Mouse (Mus musculus) retina, postnatal 7 days (tissue): ENCODE results near the gene Apba3.
A peak's percentile ranks its signal among the peaks of the same experiment; 100 is the strongest.

ENCODE experiments used
- DNase-seq: peaks from one replicate; pipeline ENCODE4 v3.0.0-alpha.2; 2012; ENCODE audit warnings: low read depth, low spot score

Apba3 gene

GRCm38 (mm10) chr10:81306837-81307682, 40.3 kb downstream of the Apba3 start:
- DNase-seq, result no peak

GRCm38 (mm10) chr10:81309571-81309970, 42.8 kb downstream of the Apba3 start:
- no peak for DNase-seq

DNA sequence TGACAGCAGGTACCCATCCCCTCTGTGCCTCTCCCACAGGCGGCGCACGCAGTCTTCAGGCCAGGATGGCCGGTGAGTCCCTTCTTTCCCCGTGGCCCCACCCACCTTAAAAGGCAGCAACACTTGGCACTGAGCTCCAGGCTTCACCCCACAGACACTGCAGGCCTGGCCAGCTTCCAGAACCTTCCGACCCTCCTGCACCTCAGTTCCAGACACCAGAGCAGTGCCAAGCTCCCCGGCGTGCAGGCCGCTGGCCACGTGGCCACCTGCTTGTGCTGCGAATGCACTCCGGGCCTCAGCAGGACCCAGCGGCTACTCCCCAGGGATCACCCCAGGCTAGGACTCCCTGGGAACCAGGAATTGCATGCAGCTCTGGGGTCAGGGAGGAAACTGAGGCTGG, 46.8 kb downstream of the Apba3 start:
- no peak for DNase-seq

- DNase-seq, result no peak
Observed at GRCm38 (mm10) chr10:81314201-81314600, 47.4 kb downstream of the Apba3 start.

GRCm38 (mm10) chr10:81315587-81315986, 48.8 kb downstream of the Apba3 start:
- no peak for DNase-seq

GRCm38 (mm10) chr10:81316338-81317060, 49.7 kb downstream of the Apba3 start:
- DNase-seq, result no peak

- no peak for DNase-seq
Observed at GRCm38 (mm10) chr10:81317273-81317672, 50.5 kb downstream of the Apba3 start.

- no peak for DNase-seq
Observed at GRCm38 (mm10) chr10:81318589-81319329, 52.0 kb downstream of the Apba3 start.

DNA sequence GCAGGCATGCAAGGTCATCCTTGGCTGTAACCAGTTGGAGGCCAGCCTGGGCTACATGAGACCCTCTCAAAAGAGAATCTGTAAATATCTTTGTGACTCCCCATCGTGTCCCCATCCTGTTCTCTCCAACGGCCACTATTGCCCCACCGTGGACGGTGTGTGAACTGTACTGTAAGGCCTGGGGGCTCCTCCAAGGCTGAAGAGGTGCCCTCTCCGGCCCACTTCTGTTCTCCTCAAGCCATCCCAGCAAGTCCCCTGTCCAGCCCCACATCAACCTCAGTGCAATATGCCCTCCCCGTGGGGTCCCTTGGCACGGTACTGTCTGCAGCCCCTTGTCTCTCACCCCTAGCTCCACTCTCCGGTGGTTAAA, 52.6 kb downstream of the Apba3 start:
- DNase-seq, result no peak

GRCm38 (mm10) chr10:81319741-81320549, 53.2 kb downstream of the Apba3 start:
- no peak for DNase-seq

DNA sequence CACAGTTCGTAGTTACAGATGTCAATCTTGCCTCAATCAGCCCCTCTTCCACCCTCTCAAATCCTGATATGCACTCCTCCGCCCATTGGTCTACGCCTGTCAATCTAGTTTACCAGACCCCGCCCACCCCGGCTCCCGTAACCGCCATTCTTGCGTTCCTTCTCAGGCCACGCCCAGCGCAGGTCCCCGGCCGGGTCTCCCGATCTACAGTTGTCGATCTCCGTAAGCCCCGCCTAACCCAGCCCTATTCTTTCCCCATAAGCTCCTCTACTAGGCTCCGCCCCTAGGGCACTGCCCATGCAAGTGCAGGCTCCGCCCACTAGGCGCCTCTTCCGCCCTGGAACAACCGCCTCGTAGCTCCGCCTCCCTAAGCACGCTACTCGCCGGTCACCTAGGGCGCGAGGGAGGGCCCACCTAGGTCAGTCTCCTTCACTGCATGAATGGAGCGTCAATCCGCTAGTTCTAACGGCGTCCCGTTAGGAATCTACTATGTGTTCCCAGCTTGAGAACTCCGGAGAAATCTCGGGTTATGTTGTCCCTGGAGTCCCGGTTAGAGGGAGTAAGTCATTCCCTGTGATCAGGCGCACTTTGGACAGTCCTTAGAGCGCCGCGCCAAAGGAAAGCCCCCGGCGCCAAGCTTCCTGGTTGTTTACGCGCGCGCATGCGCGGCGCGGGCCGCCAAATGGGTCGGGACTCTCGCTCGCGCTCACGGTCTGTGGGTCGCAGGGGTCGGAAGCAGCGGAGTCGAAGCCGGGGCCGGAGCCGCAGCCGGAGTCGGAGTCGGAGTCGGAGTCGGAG, 54.0 kb downstream of the Apba3 start, which contains the start of gene Cactin:
Cactin (plus strand) TSS at position 554 of the 798 bp plus-strand sequence.
- peak; percentile 100 for DNase-seq

DNA sequence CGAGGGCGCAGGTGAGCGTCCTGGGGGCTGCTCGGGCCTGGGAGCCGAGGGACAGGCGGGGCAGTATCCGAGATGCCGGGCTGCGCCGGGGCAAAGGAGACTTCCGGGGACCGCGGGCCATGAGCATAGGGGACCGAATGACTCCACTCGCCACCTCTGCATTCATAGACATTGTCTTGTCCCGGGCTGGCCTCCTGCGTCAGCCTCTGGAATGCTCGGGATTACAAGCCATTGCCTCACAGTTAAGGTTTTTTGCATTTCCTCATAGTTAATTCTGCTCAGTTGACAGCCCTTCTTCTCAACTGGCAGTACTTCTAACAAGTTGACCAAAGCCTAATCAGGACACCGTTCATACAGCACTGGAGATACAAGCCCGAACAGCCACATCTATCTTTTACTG, 54.7 kb downstream of the Apba3 start:
- DNase-seq, result no peak

GRCm38 (mm10) chr10:81322444-81322843, 55.7 kb downstream of the Apba3 start:
- no peak for DNase-seq
